Mouse (Mus musculus): ENCODE measurements at regions not wholly inside any gene's neighbourhood (a gene's known extent, or its start where the extent isn't known, plus 50 kb on each side); places are given as distances from the start of the nearest gene placed in this dataset. TPM values are rescaled to one million over a fixed set of nuclear protein-coding genes. Genes with fewer than 3 reads are reported as not detected.

DNA sequence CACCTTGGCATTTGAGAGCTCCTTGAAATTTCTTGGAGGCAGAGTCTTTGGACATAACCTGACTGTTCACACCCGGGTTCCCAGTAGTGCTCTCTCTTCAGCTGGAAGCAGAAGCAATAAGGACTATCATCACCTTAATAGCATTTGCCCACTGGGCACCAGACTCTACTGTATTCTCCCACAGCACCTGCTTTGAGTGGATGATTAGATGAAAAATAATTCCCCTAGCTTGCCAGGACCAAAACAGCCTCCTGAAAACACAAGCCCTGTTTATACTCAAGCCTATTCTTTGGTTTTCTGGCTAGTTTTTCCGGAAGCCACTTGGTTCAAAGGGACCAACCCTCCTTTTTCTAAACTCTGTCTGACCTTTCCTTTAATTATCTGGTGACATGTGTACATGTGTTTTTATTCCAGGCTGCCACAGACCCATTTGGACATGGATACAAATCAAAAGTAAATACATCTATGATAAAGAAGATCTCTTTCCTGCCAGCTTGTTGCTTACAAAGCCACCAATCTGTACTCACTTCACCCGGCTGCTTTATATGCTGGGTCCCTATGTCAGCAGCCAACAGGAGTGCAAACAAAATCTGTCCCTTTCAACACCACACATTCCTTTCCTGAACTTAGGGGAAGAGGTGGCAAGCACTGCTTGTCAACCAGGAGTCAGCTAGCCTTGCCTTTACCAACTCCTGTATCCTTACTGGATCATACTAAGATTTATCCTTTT, 787.4 kb downstream of the Bcl11a start:
- H3K4me2 ChIP-seq (ENCODE audit: low read length), result no peak overlapping the region
- H3K4me1 ChIP-seq (replicated peaks; ENCODE audit: control insufficient read depth, insufficient read depth, low read length), result no peaks in the 10 kb centered on the region
- no peak for ATAC-seq (replicated peaks; ENCODE audit: low FRiP score, low TSS enrichment, low read depth)
- H3K9ac ChIP-seq (ENCODE audit: low read length), result no peak overlapping the region
- WGBS, result 40% methylated on average over 3 of the region's 3 CpGs
- no peaks in the 10 kb centered on the region for H3K36me3 ChIP-seq (ENCODE audit: control insufficient read depth, insufficient read depth, low read length)
- no peak overlapping the region for H3K4me3 ChIP-seq (ENCODE audit: low read depth, low read length)
- no peaks in the 10 kb centered on the region for H3K9me3 ChIP-seq (ENCODE audit: control insufficient read depth, low read length)
- H3K27me3 ChIP-seq (replicated peaks; ENCODE audit: control insufficient read depth, insufficient read depth, low read length), result no peaks in the 10 kb centered on the region
- no peak overlapping the region for H3K27ac ChIP-seq (ENCODE audit: low read depth)
- no peak for DNase-seq (ENCODE audit: low spot score)

Small RNAs in the stretch of these regions (microRNA-seq; reads per million reads assigned to microRNA genes)
- not detected for gene Gm25507

Data from intestine, embryonic 14.5 days (tissue).